Mouse (Mus musculus) ES-Bruce4 (cell line): ENCODE data around the gene Pbld1. TPM values are rescaled to one million over a fixed set of nuclear protein-coding genes. Genes with fewer than 3 reads are reported as not detected.

Experiments used
- H3K27ac ChIP-seq: 2 replicates; pipeline ENCODE4 v1.5.1; 2012; ENCODE audit warnings: low read length, inconsistent platforms; ENCODE audit not compliant: insufficient read depth
- H3K27me3 ChIP-seq: 2 replicates; pipeline ENCODE4 v1.6.1; 2012; ENCODE audit warnings: mild to moderate bottlenecking, low read length, inconsistent platforms; ENCODE audit not compliant: control insufficient read depth, poor library complexity, insufficient read depth, severe bottlenecking
- H3K36me3 ChIP-seq: 2 replicates; pipeline ENCODE4 v1.6.1; 2012; ENCODE audit warnings: inconsistent platforms, mild to moderate bottlenecking, low read length, moderate library complexity; ENCODE audit not compliant: control insufficient read depth, poor library complexity, insufficient read depth, severe bottlenecking
- H3K4me1 ChIP-seq: one replicate; pipeline ENCODE4 v1.8.1; 2011; ENCODE audit warnings: low read length; ENCODE audit not compliant: control insufficient read depth, insufficient read depth
- H3K4me3 ChIP-seq: 2 replicates; pipeline ENCODE4 v1.5.1; 2011; ENCODE audit warnings: low read depth, mild to moderate bottlenecking, low read length
- H3K9ac ChIP-seq: 2 replicates; pipeline ENCODE4 v1.6.1; 2012; ENCODE audit warnings: low read depth, mild to moderate bottlenecking, inconsistent platforms; ENCODE audit not compliant: poor library complexity, severe bottlenecking
- H3K9me3 ChIP-seq: replicated peaks from 2 replicates; pipeline ENCODE4 v1.6.1; 2012; ENCODE audit warnings: mild to moderate bottlenecking, low read length, inconsistent platforms; ENCODE audit not compliant: control insufficient read depth, poor library complexity, insufficient read depth, severe bottlenecking
- CTCF ChIP-seq: IDR thresholded peaks from one replicate; pipeline ENCODE4 v1.8.1; 2011; ENCODE audit warnings: low read depth, low read length
- EP300 ChIP-seq: IDR thresholded peaks from 2 replicates; pipeline ENCODE4 v1.6.1; 2011; ENCODE audit warnings: low read depth, low read length; ENCODE audit not compliant: insufficient read depth
- POLR2A ChIP-seq: IDR thresholded peaks from one replicate; pipeline ENCODE4 v1.8.1; 2011; ENCODE audit warnings: low read length; ENCODE audit not compliant: insufficient read depth
- polyA plus RNA-seq: library from polyadenylated mRNA; stranded (reverse); fragments of >200 nt; gene quantifications from 2 replicates; pipeline ENCODE4 v1.2.4, GENCODE M21; 2011; ENCODE audit warnings: low read depth; ENCODE audit not compliant: missing spikeins, insufficient read depth, insufficient read length

Pbld1 gene
- polyA plus RNA-seq, 1 experiment: not detected

DNA sequence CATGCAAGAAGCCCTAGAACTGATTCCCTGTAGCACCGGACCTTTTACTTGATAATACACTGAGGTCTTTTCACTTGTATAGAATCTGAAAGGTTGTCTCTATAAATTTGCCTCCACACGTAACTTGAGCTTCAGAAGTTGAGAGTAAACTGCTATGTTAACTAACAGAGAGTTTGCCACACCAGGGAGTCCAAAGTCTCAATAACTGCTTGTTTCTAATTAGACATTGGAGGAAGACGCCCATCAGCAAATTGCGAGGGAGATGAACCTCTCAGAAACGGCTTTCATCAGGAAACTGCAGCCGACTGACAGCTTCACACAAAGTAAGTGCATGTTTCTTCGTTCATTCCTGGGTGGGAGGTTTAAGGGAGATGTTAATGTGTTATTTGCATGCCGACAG lies 5.6 kb downstream of the Pbld1 start:
- H3K9me3 ChIP-seq: no peaks in the 10 kb centered on the region
- no peaks in the 10 kb centered on the region for H3K4me1 ChIP-seq

DNA sequence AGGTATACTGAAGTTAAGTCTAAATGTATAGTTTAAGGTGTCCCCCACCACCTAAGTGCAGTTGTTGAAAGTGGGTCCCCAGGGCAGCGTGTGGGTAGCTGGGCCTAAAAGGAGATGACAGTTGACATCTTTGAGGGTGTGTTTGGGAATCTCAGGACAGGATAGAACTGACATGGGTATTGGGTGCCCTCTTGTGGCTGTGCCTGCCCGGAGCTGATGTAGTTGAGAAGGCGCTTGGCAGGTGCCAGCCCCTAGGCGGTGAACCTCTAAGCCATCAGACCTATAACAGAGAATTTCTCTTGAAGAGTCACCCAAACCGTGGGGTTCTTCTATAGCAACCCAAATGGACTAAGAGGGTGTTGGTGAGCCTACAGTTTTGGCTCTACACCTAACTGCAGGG lies 6.0 kb downstream of the Pbld1 start:
- Histone ChIP-seq H3K27ac (no peak overlapping the region), H3K9me3 (no peaks in the 10 kb centered on the region), H3K4me1 (no peaks in the 10 kb centered on the region), H3K27me3 (no peaks in the 10 kb centered on the region), H3K4me3 (no peak overlapping the region), H3K36me3 (no peaks in the 10 kb centered on the region), H3K9ac (no peak overlapping the region)
- TF ChIP-seq POLR2A: no peak
- no peak for TF ChIP-seq EP300
- TF ChIP-seq CTCF: peak; percentile 79

More for the DNA sequence above, 5.6 kb downstream of the Pbld1 start:
- TF ChIP-seq CTCF (no peak), POLR2A (no peak), EP300 (no peak)
- Histone ChIP-seq H3K4me3 (no peak overlapping the region), H3K27me3 (no peaks in the 10 kb centered on the region), H3K9ac (no peak overlapping the region), H3K27ac (no peak overlapping the region), H3K36me3 (no peaks in the 10 kb centered on the region)

DNA sequence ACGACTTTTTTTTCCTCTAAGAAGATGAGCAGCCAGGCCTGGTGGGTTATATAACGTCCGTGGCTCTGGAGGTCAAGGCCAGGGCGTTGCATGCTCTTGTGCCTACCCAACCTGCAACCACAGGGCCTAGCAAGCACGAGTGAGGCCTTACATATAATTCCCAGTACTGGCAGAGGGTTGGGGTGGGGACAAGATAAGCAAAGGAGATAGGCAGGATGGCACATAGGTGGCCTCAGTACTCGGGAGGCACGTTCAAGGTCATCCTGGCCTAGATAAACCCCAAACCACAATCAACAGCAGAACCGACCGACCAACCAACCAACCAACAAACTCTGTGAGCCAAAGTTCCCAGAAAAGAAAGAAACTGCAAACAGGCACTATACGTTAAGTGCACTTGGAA lies 26.3 kb downstream of the Pbld1 start:
- Histone ChIP-seq H3K4me1 (peaks cover 3% of the 10 kb centered on the region), H3K27ac (no peak overlapping the region), H3K36me3 (no peaks in the 10 kb centered on the region), H3K27me3 (peaks cover 2% of the 10 kb centered on the region; the same call in 1 of the 2 replicates), H3K9me3 (no peaks in the 10 kb centered on the region), H3K4me3 (no peak overlapping the region), H3K9ac (no peak overlapping the region)
- no peak for TF ChIP-seq CTCF
- TF ChIP-seq POLR2A: no peak
- TF ChIP-seq EP300: no peak

DNA sequence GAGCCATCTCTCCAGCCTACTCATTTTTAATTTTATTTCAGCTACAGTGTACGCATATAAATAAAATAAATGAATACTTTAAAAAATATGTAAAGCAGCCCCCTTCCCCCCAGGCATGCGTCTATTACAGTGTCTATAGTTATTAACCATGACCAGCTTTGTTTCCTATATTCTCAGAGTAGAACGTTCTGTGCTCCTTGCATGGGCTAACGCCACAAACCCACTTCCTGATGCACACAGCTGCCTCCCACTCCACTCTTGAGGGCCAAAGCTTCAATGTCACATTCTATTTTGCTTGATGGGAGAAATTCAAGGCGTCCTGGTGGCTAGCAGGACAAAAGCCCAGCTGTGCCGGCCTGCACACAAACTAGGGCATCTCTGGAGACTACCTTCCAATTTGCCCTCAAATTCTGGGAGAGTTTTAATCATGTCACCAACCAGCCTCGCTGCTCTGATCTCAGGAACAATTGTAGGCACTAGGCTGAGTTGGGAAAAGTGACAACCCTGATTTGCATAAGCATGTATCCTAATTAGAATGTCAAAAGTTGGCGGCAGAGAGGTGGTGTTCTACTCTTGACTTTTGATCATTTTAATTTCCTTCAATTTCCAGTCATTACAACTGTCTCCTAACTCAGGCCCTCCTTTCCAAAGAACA lies 29.3 kb downstream of the Pbld1 start:
- Histone ChIP-seq H3K36me3 (no peaks in the 10 kb centered on the region), H3K4me3 (no peak overlapping the region; the same call in 1 of the 2 replicates), H3K27me3 (peaks cover 2% of the 10 kb centered on the region; the same call in 1 of the 2 replicates), H3K9ac (peak overlapping the region; percentile 25), H3K27ac (no peak overlapping the region), H3K9me3 (no peaks in the 10 kb centered on the region), H3K4me1 (peaks cover 3% of the 10 kb centered on the region)
- no peak for TF ChIP-seq CTCF
- TF ChIP-seq EP300: no peak
- TF ChIP-seq POLR2A: no peak

DNA sequence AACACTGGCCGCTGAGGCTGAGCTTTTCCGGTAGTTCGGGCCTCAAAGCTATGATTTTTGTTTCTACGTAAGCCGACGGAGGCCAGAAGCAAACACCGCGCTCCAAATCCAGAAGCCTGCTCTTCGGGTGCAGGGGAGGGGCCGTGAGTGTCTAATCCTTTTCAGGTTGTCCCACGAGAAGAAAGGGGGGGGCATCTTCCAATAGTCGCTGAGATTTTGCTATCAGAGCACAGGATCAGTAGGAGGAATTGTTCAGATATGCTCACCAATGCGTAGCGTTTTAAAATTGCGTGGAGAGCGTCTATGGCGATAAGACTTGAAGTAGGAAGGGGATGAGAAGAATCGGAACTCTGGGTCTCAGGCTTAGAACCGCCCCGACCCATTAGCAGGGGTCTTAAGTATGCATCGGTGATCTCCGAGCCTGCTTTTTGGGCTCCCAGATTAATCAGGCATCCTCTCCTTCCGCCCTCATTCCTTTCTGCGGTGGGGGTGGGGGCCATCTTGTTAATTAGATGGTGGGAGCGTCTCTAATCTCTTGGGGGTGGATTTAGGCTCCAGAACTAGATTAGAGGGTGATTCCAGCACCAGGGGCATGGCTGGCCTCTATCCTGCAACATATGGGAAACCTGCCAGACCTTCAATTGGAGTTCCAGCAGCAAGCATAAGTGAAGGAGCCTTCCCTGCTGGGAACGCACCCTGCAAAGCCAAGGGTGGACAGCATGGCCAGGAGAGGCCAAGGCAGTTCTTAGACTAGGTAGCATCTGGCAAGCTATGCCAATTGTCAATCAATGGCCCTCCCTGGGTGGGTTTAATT lies 30.0 kb downstream of the Pbld1 start:
- Histone ChIP-seq H3K4me1 (peaks cover 3% of the 10 kb centered on the region), H3K27ac (no peak overlapping the region)
- TF ChIP-seq CTCF (no peak), EP300 (no peak), POLR2A (no peak)

DNA sequence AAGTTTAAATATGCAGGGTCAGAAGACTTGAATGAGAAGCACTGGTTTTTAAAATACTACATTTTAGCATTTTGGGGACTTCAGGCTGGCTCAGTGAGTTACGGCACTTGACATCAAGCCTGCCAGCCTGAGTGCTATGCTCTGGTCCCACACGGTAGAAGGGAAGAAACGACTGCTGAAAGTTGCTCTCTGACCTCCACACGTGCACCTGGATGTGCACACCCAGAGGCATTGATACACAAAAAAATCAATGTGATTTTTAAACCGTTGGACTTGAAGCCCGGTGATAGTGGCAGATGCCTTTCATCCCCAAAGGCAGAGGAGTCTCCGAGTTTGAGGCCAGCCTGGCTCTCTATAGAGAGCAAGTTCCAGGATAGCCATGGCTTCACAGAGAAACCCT lies 32.0 kb downstream of the Pbld1 start:
- TF ChIP-seq EP300: no peak
- TF ChIP-seq CTCF: no peak
- no peak for TF ChIP-seq POLR2A
- no peaks in the 10 kb centered on the region for H3K36me3 ChIP-seq

More for the DNA sequence above, 30.0 kb downstream of the Pbld1 start:
- H3K4me3 ChIP-seq: peak overlapping the region; percentile 34
- no peaks in the 10 kb centered on the region for H3K9me3 ChIP-seq
- 0 out of 2 replicates have a peak, but pooled peaks cover 2% of the 10 kb centered on the region for H3K27me3 ChIP-seq
- H3K9ac ChIP-seq: peak overlapping the region; percentile 25
- no peaks in the 10 kb centered on the region for H3K36me3 ChIP-seq

More for the DNA sequence above, 32.0 kb downstream of the Pbld1 start:
- no peak overlapping the region for H3K4me3 ChIP-seq
- H3K9ac ChIP-seq: no peak overlapping the region
- H3K4me1 ChIP-seq: peaks cover 3% of the 10 kb centered on the region
- H3K27me3 ChIP-seq: 0 out of 2 replicates have a peak, but pooled peaks cover 2% of the 10 kb centered on the region
- no peaks in the 10 kb centered on the region for H3K9me3 ChIP-seq
- no peak overlapping the region for H3K27ac ChIP-seq
